22 mouse cellular contexts compared by ENCODE assay signal in genomic region chr19:25396709-25397266, GRCm38 (mm10).
DNase-seq lines count a peak whose midpoint lies in the region; ATAC-seq and TF ChIP-seq lines count a peak whose summit lies in the region.
"Had no signal": no experiment of that assay in that cellular context is flagged by ENCODE, and none has a peak within 500 bp of the region (broad histone marks: within the 10 kb centered on the region; RNA-seq: fewer than 3 reads in every experiment).

No protein-coding gene starts in this region.

- no peak overlapping the region for H3K4me3 ChIP-seq in heart, embryonic 10.5 days
- no peak overlapping the region for H3K4me3 ChIP-seq in midbrain, postnatal 0 days (ENCODE audit: low read depth, low read length)
- no peak overlapping the region for H3K4me3 ChIP-seq in midbrain, embryonic 16.5 days (ENCODE audit: low read depth, low read length)
- H3K4me3 ChIP-seq: embryonic facial prominence, embryonic 13.5 days; erythroblast, embryonic 14.5 days; forebrain, embryonic 13.5 days had no signal

- no peaks in the 10 kb centered on the region for H3K27me3 ChIP-seq in heart, embryonic 10.5 days (ENCODE audit: insufficient read depth, poor library complexity, severe bottlenecking)
- peaks cover 4% of the 10 kb centered on the region; the same call in 1 of the 2 replicates for H3K27me3 ChIP-seq in midbrain, postnatal 0 days (ENCODE audit: insufficient read depth, low read length)
- H3K27me3 ChIP-seq in midbrain, embryonic 16.5 days (ENCODE audit: control insufficient read depth, insufficient read depth, low read depth, low read length), result peaks cover 3% of the 10 kb centered on the region
- H3K27me3 ChIP-seq: embryonic facial prominence, embryonic 13.5 days had no signal

- no peak for ATAC-seq in midbrain, postnatal 0 days (ENCODE audit: low FRiP score)
- ATAC-seq in midbrain, embryonic 16.5 days, result no peak
- ATAC-seq: forebrain, embryonic 13.5 days; liver, postnatal 0 days; lung, postnatal 0 days had no signal

- TF ChIP-seq CTCF in midbrain, postnatal 0 days (IDR thresholded peaks at IDR 0.05), result no peak

- peak; percentile 31 for DNase-seq in adrenal gland, postnatal 10 days
- no peak for DNase-seq in adrenal gland, adult 18-20 months (ENCODE audit: low spot score in 2 of 2)
- no peak for DNase-seq in heart, embryonic 10.5 days (ENCODE audit: low spot score)
- DNase-seq in heart, postnatal 10 days, result no peak
- peak; percentile 16 for DNase-seq in layer of hippocampus, adult 11-12 months (ENCODE audit: low spot score)
- DNase-seq in layer of hippocampus, postnatal 25 days (ENCODE audit: extremely low spot score in 1 of 2, low spot score in 1 of 2), result no peak
- peak; percentile 18 for DNase-seq in midbrain, postnatal 0 days (ENCODE audit: low spot score)
- DNase-seq: embryo, embryonic 11 days; heart, postnatal 14 days; kidney, adult 2 months; liver, postnatal 0 days; thymus, adult 18-20 months; thymus, postnatal 36 days had no signal

- WGBS in heart, embryonic 10.5 days, result 95% methylated on average over 6 of the region's 6 CpGs
- 82% methylated on average over 6 of the region's 6 CpGs for WGBS in midbrain, postnatal 0 days
- WGBS in midbrain, embryonic 16.5 days, result 85% methylated on average over 6 of the region's 6 CpGs

- intact Hi-C loops in heart, postnatal 10 days (cut with DNase I), result no loop called here

- H3K27ac ChIP-seq in heart, embryonic 10.5 days, result peak overlapping the region; percentile 10; the same call in 1 of the 2 replicates
- H3K27ac ChIP-seq in midbrain, postnatal 0 days (ENCODE audit: low read depth, low read length), result no peak overlapping the region
- H3K27ac ChIP-seq in midbrain, embryonic 16.5 days (ENCODE audit: low read length), result no peak overlapping the region
- H3K27ac ChIP-seq: forebrain, embryonic 13.5 days; hindbrain, embryonic 14.5 days; kidney, postnatal 0 days; macrophage had no signal

- peaks cover 51% of the 10 kb centered on the region for H3K4me1 ChIP-seq in heart, embryonic 10.5 days
- H3K4me1 ChIP-seq in midbrain, postnatal 0 days (ENCODE audit: insufficient read depth, low read length), result peaks cover 11% of the 10 kb centered on the region; the same call in 1 of the 2 replicates
- peaks cover 19% of the 10 kb centered on the region for H3K4me1 ChIP-seq in midbrain, embryonic 16.5 days (ENCODE audit: control insufficient read depth, insufficient read depth, low read length)

- no peaks in the 10 kb centered on the region for H3K36me3 ChIP-seq in heart, embryonic 10.5 days
- no peaks in the 10 kb centered on the region for H3K36me3 ChIP-seq in midbrain, postnatal 0 days (ENCODE audit: insufficient read depth, low read length)
- no peaks in the 10 kb centered on the region for H3K36me3 ChIP-seq in midbrain, embryonic 16.5 days (ENCODE audit: control insufficient read depth, insufficient read depth, low read length)
- H3K36me3 ChIP-seq: embryonic facial prominence, embryonic 13.5 days had no signal

- no peak overlapping the region for H3K4me2 ChIP-seq in midbrain, postnatal 0 days (ENCODE audit: low read depth, low read length, poor library complexity, severe bottlenecking)
- H3K4me2 ChIP-seq in midbrain, embryonic 16.5 days (ENCODE audit: low read length), result no peak overlapping the region
- H3K4me2 ChIP-seq: embryonic facial prominence, embryonic 13.5 days; forebrain, embryonic 13.5 days; hindbrain, embryonic 14.5 days; liver, embryonic 11.5 days had no signal

- no peaks in the 10 kb centered on the region for H3K9me3 ChIP-seq in heart, embryonic 10.5 days
- no peaks in the 10 kb centered on the region for H3K9me3 ChIP-seq in midbrain, postnatal 0 days (ENCODE audit: low read length)
- H3K9me3 ChIP-seq in midbrain, embryonic 16.5 days (replicated peaks; ENCODE audit: control insufficient read depth, low read length, poor library complexity, severe bottlenecking), result no peaks in the 10 kb centered on the region
- H3K9me3 ChIP-seq: forebrain, embryonic 13.5 days had no signal

- no peak overlapping the region for H3K9ac ChIP-seq in midbrain, postnatal 0 days (replicated peaks; ENCODE audit: low read length, poor library complexity, severe bottlenecking)
- H3K9ac ChIP-seq in midbrain, embryonic 16.5 days (ENCODE audit: low read depth, low read length), result no peak overlapping the region
- H3K9ac ChIP-seq: embryonic facial prominence, embryonic 13.5 days; forebrain, embryonic 13.5 days; hindbrain, embryonic 14.5 days; liver, postnatal 0 days had no signal

Comparison
In these comparisons a context has a peak if more than half of its experiments do, and no peak if none do; other contexts are left out.
1. DNase-seq: peak in adrenal gland, postnatal 10 days (single experiment), layer of hippocampus, adult 11-12 months (single experiment) and midbrain, postnatal 0 days (single experiment); none in adrenal gland, adult 18-20 months (0 of 2), heart, embryonic 10.5 days (single experiment), heart, postnatal 10 days (0 of 2) and layer of hippocampus, postnatal 25 days (0 of 2).